Mouse (Mus musculus) embryonic facial prominence, embryonic 13.5 days (tissue): ENCODE measurements around the gene Cela1. TPM values are rescaled to one million over a fixed set of nuclear protein-coding genes. Genes with fewer than 3 reads are reported as not detected.

Experiments used
- ATAC-seq: fragments of 200-750 bp; cut with Nextera tagmentation; 2 replicates; pipeline ENCODE4 v1.8.0; 2017; ENCODE audit warnings: low read depth; ENCODE audit not compliant: insufficient number of reproducible peaks, insufficient read depth, low FRiP score, low TSS enrichment
- H3K27ac ChIP-seq: fragments of 300-500 bp; sonication (generic); 2 replicates; pipeline ENCODE4 v1.5.1; 2015; ENCODE audit warnings: moderate library complexity, mild to moderate bottlenecking, inconsistent platforms
- H3K27me3 ChIP-seq: fragments of 300-500 bp; sonication (generic); 2 replicates; pipeline ENCODE4 v1.6.1; 2015; ENCODE audit warnings: mild to moderate bottlenecking, inconsistent platforms
- H3K36me3 ChIP-seq: fragments of 300-500 bp; sonication (generic); 2 replicates; pipeline ENCODE4 v1.6.1; 2015; ENCODE audit warnings: mild to moderate bottlenecking, inconsistent platforms
- H3K4me1 ChIP-seq: fragments of 300-500 bp; sonication (generic); 2 replicates; pipeline ENCODE4 v1.6.1; 2015; ENCODE audit warnings: inconsistent platforms
- H3K4me2 ChIP-seq: fragments of 300-500 bp; sonication (generic); 2 replicates; pipeline ENCODE4 v1.6.1; 2015; ENCODE audit warnings: moderate library complexity, mild to moderate bottlenecking, inconsistent platforms
- H3K4me3 ChIP-seq: fragments of 300-500 bp; sonication (generic); 2 replicates; pipeline ENCODE4 v1.5.1; 2015; ENCODE audit warnings: mild to moderate bottlenecking, inconsistent platforms
- H3K9ac ChIP-seq: fragments of 300-500 bp; sonication (generic); 2 replicates; pipeline ENCODE4 v1.6.1; 2015; ENCODE audit warnings: mild to moderate bottlenecking, inconsistent platforms
- H3K9me3 ChIP-seq: fragments of 300-500 bp; sonication (generic); 2 replicates; pipeline ENCODE4 v1.6.1; 2016; ENCODE audit warnings: inconsistent platforms
- WGBS: fragments of 180-500 bp; shearing (Covaris S2); methylation state at CpG from one replicate; pipeline ENCODE4 v1.1.7; 2015; ENCODE audit warnings: mixed read lengths; 5-methylcytosine and 5-hydroxymethylcytosine counted together
- polyA plus RNA-seq: library from polyadenylated mRNA; unstranded; fragments of >200 nt; fragmentation: Nextera tagmentation; extraction: Ambion mirVana; gene quantifications from 2 replicates; pipeline ENCODE4 v1.2.1, GENCODE M21; 2015

The Cela1 gene
- polyA plus RNA-seq, 1 experiment from 2014 or later: 1.5 TPM

DNA sequence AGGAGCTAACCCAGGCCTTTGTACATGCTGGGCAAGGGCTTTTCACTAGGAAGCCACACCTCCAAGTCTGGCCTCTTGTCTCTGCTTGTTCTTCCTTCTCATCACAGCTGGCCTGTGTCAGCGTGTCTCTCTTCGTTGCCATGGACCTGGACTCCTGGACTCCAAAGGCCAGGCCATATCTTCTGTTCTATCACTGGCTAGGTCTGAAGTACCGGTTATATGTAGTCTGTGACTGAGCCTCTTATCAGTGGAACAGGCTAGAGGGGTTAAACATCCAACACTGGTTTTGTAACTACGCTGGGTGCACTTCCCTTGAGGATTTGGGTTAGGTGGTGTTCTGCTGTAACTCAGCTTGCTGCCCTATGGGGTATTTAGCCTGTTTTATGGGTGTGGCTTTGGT, 34.3 kb upstream of the Cela1 start:
- WGBS: 75% methylated on average over 4 of the region's 4 CpGs
- Histone ChIP-seq H3K9me3 (no peaks in the 10 kb centered on the region), H3K4me1 (no peaks in the 10 kb centered on the region), H3K27me3 (peaks cover 14% of the 10 kb centered on the region), H3K4me2 (no peak overlapping the region), H3K9ac (no peak overlapping the region), H3K27ac (no peak overlapping the region), H3K36me3 (no peaks in the 10 kb centered on the region), H3K4me3 (no peak overlapping the region)
- ATAC-seq: no peak

- 87% methylated on average over 5 of the region's 5 CpGs for WGBS
- no peak overlapping the region for H3K27ac ChIP-seq
These were observed 33.7 kb upstream of the Cela1 start for GRCm38 (mm10) chr15:100721445-100721844.

DNA sequence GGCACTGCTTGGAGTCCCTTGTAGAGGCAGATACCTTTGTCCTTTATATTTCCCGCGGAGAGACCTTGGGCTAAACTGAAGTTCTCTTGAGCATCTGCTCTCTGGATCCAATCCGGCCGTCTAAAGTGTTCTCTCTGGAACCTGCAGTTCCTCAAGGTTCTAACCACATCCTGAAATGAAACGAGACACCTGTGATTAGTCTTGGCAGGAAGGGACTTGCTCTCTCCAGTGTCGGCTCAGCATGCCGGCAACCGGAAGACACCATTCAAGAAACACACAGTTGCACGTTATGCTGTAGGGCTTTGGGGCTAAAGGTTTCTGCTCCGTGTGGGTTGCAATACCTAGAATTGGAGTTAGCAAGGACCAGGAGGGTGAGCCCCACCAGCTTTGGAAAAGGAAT, 32.3 kb upstream of the Cela1 start:
- Histone ChIP-seq H3K9ac (no peak overlapping the region), H3K27ac (no peak overlapping the region), H3K4me1 (no peaks in the 10 kb centered on the region), H3K9me3 (no peaks in the 10 kb centered on the region), H3K27me3 (0 out of 2 replicates have a peak, but pooled peaks cover 3% of the 10 kb centered on the region), H3K36me3 (no peaks in the 10 kb centered on the region), H3K4me3 (no peak overlapping the region), H3K4me2 (no peak overlapping the region)
- ATAC-seq: no peak
- 61% methylated on average over 10 of the region's 10 CpGs for WGBS

More at GRCm38 (mm10) chr15:100721445-100721844, 33.7 kb upstream of the Cela1 start:
- Histone ChIP-seq H3K4me3 (no peak overlapping the region), H3K4me2 (no peak overlapping the region), H3K36me3 (no peaks in the 10 kb centered on the region), H3K27me3 (peaks cover 9% of the 10 kb centered on the region; the same call in 1 of the 2 replicates), H3K9ac (no peak overlapping the region), H3K9me3 (no peaks in the 10 kb centered on the region), H3K4me1 (no peaks in the 10 kb centered on the region)
- no peak for ATAC-seq

- Histone ChIP-seq H3K27me3 (0 out of 2 replicates have a peak, but pooled peaks cover 3% of the 10 kb centered on the region), H3K27ac (no peak overlapping the region), H3K36me3 (no peaks in the 10 kb centered on the region), H3K9ac (no peak overlapping the region), H3K4me3 (no peak overlapping the region), H3K4me2 (no peak overlapping the region), H3K4me1 (no peaks in the 10 kb centered on the region), H3K9me3 (no peaks in the 10 kb centered on the region)
- 89% methylated on average over 5 of the region's 5 CpGs for WGBS
- ATAC-seq: no peak
These were observed 31.5 kb upstream of the Cela1 start for GRCm38 (mm10) chr15:100719217-100719616.

- WGBS: 80% methylated on average over 11 of the region's 11 CpGs
- no peak overlapping the region for H3K27ac ChIP-seq
- H3K4me2 ChIP-seq: no peak overlapping the region
- no peak overlapping the region for H3K4me3 ChIP-seq
- H3K27me3 ChIP-seq: 0 out of 2 replicates have a peak, but pooled peaks cover 3% of the 10 kb centered on the region
- no peaks in the 10 kb centered on the region for H3K9me3 ChIP-seq
- H3K9ac ChIP-seq: no peak overlapping the region
- H3K36me3 ChIP-seq: no peaks in the 10 kb centered on the region
- H3K4me1 ChIP-seq: no peaks in the 10 kb centered on the region
- no peak for ATAC-seq
These were observed 30.9 kb upstream of the Cela1 start for GRCm38 (mm10) chr15:100718572-100718971.

DNA sequence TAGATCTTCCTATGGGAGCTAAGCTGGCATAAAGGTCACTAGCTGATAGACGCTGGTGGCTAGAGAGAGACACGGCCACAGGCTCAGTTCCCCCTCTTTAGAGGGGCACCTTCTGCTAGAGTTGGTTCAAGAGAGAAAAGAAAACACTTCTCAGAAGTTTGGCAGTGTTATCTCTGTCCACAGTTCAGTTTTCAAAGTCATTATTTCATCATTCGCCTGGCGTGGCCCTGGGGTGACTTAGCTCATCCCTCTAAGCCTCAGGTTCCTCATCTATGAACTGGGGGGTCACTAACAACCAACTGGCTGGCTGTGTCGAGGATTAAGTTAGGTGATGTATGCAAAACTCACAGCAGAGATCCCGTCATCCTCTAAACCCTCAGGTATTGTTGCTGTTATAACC, 30.2 kb upstream of the Cela1 start:
- Histone ChIP-seq H3K4me3 (no peak overlapping the region), H3K9me3 (no peaks in the 10 kb centered on the region), H3K27me3 (0 out of 2 replicates have a peak, but pooled peaks cover 3% of the 10 kb centered on the region), H3K4me2 (no peak overlapping the region), H3K4me1 (no peaks in the 10 kb centered on the region), H3K27ac (no peak overlapping the region), H3K36me3 (no peaks in the 10 kb centered on the region), H3K9ac (no peak overlapping the region)
- no peak for ATAC-seq
- WGBS: 79% methylated on average over 6 of the region's 6 CpGs

GRCm38 (mm10) chr15:100715399-100715993, 27.8 kb upstream of the Cela1 start:
- no peak for ATAC-seq
- H3K9ac ChIP-seq: no peak overlapping the region
- no peak overlapping the region for H3K4me3 ChIP-seq
- no peak overlapping the region for H3K27ac ChIP-seq
- no peaks in the 10 kb centered on the region for H3K9me3 ChIP-seq
- no peaks in the 10 kb centered on the region for H3K4me1 ChIP-seq
- H3K36me3 ChIP-seq: no peaks in the 10 kb centered on the region
- no peak overlapping the region for H3K4me2 ChIP-seq
- WGBS: 69% methylated on average over 9 of the region's 9 CpGs
- H3K27me3 ChIP-seq: no peaks in the 10 kb centered on the region

GRCm38 (mm10) chr15:100714470-100714869, 26.7 kb upstream of the Cela1 start:
- no peak for ATAC-seq
- Histone ChIP-seq H3K4me3 (no peak overlapping the region), H3K4me2 (no peak overlapping the region), H3K9ac (no peak overlapping the region), H3K4me1 (no peaks in the 10 kb centered on the region), H3K27me3 (no peaks in the 10 kb centered on the region), H3K36me3 (no peaks in the 10 kb centered on the region), H3K27ac (no peak overlapping the region), H3K9me3 (no peaks in the 10 kb centered on the region)
- WGBS: 90% methylated on average over 8 of the region's 8 CpGs

DNA sequence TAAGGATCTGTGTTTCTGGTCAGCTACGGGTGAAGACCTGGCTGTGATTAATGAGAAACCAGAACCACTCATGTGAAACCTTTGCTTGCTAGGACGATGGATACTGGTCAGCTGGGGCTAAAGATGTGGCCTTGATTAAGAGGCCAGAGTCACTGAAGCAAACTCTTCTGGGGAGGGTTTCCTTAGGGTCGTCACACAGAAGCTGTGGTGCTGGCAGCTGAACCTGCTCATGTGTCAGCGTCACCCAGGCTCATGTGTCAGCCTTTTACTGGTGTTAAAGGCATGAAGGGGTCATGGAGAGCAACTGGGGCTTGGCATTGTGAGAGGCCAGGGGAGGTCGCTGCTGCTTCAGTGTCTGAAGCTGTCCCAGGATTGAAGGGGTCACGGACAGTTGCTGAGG, 23.1 kb upstream of the Cela1 start:
- no peak for ATAC-seq
- no peaks in the 10 kb centered on the region for H3K36me3 ChIP-seq

GRCm38 (mm10) chr15:100708433-100709078, 20.8 kb upstream of the Cela1 start:
- no peak overlapping the region for H3K4me2 ChIP-seq
- H3K36me3 ChIP-seq: no peaks in the 10 kb centered on the region
- H3K27ac ChIP-seq: no peak overlapping the region
- ATAC-seq: no peak
- H3K4me3 ChIP-seq: no peak overlapping the region
- WGBS: 68% methylated on average over 8 of the region's 8 CpGs
- H3K9ac ChIP-seq: no peak overlapping the region
- H3K9me3 ChIP-seq: no peaks in the 10 kb centered on the region
- H3K27me3 ChIP-seq: peaks cover 12% of the 10 kb centered on the region
- peaks cover 9% of the 10 kb centered on the region for H3K4me1 ChIP-seq

More for the DNA sequence above, 23.1 kb upstream of the Cela1 start:
- H3K9ac ChIP-seq: no peak overlapping the region
- no peaks in the 10 kb centered on the region for H3K9me3 ChIP-seq
- H3K27me3 ChIP-seq: no peaks in the 10 kb centered on the region
- no peak overlapping the region for H3K27ac ChIP-seq
- no peak overlapping the region for H3K4me3 ChIP-seq
- WGBS: 54% methylated on average over 6 of the region's 6 CpGs
- no peaks in the 10 kb centered on the region for H3K4me1 ChIP-seq
- no peak overlapping the region for H3K4me2 ChIP-seq

- Histone ChIP-seq H3K4me2 (no peak overlapping the region), H3K27me3 (peaks cover 22% of the 10 kb centered on the region), H3K27ac (no peak overlapping the region), H3K4me1 (peaks cover 10% of the 10 kb centered on the region), H3K36me3 (no peaks in the 10 kb centered on the region), H3K9ac (no peak overlapping the region), H3K9me3 (no peaks in the 10 kb centered on the region), H3K4me3 (no peak overlapping the region)
- no peak for ATAC-seq
- WGBS: 68% methylated on average over 8 of the region's 8 CpGs
These were observed 18.5 kb upstream of the Cela1 start for GRCm38 (mm10) chr15:100706226-100706625.

DNA sequence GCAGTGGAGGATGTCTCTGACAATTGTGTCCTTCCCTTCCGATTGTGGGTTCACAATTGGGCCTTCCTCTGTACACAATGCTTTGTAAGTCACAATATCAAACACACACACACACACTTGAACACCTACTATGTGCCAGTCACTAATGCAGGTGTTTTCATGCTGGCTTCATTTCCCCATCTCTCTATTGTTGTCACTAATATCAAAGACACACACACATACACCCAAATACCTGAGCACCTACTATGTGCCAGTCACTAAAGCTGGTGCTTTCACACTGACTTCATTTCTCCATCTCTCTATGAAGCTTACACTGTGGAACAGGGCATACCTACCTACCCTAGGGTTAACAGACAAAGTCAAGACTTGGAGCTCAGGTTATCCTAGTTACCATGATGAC, 17.7 kb upstream of the Cela1 start:
- no peak overlapping the region for H3K4me3 ChIP-seq
- 92% methylated on average over 1 of the region's 1 CpGs for WGBS

More for the DNA sequence above, 17.7 kb upstream of the Cela1 start:
- Histone ChIP-seq H3K36me3 (no peaks in the 10 kb centered on the region), H3K9me3 (no peaks in the 10 kb centered on the region), H3K27me3 (peaks cover 22% of the 10 kb centered on the region), H3K27ac (no peak overlapping the region), H3K9ac (no peak overlapping the region), H3K4me1 (peaks cover 10% of the 10 kb centered on the region), H3K4me2 (no peak overlapping the region)
- no peak for ATAC-seq
